Mouse (Mus musculus) ES-E14 (cell line): ENCODE results near the gene Znhit1.

ENCODE experiments used
- CHD2 ChIP-seq: IDR thresholded peaks from 2 replicates; pipeline ENCODE4 v1.6.1; 2014; ENCODE audit warnings: mild to moderate bottlenecking, low read depth, low read length, inconsistent platforms
- HCFC1 ChIP-seq: IDR thresholded peaks from 2 replicates; pipeline ENCODE4 v1.6.1; 2012; ENCODE audit warnings: low read length, inconsistent platforms, borderline replicate concordance; ENCODE audit not compliant: insufficient read depth
- MAFK ChIP-seq: IDR thresholded peaks from 2 replicates; pipeline ENCODE4 v1.6.1; 2014; ENCODE audit warnings: mild to moderate bottlenecking, low read depth, low read length, inconsistent platforms; ENCODE audit not compliant: insufficient read depth
- ZC3H11A ChIP-seq: IDR thresholded peaks from 2 replicates; pipeline ENCODE4 v1.6.1; 2012; ENCODE audit warnings: low read depth, mild to moderate bottlenecking, inconsistent platforms, low read length, borderline replicate concordance
- ZNF384 ChIP-seq: IDR thresholded peaks from 2 replicates; pipeline ENCODE4 v1.6.1; 2012; ENCODE audit warnings: low read depth, low read length, inconsistent platforms

DNA sequence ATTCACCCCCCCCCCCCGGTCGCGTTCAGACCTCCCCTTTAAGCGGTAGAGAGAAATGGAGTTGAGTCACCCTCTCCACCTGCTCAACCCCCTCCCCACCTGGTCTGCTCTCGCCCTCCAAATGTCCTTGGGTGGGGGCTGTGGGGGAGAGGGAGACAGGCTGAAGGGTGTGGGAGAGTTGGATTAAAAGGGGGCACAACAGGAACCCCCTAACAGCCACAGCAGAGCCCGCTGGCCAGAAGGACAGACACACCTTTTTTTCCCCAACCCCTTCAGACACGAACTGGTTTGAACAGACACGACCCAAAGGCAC is 41.4 kb upstream of the Znhit1 start:
- TF ChIP-seq ZNF384 = no peak
- TF ChIP-seq ZC3H11A = no peak
- no peak for TF ChIP-seq HCFC1
- no peak for TF ChIP-seq MAFK
- no peak for TF ChIP-seq CHD2
